Mouse (Mus musculus): Measurements from ENCODE around the gene Clcnka. TPM values are rescaled to one million over a fixed set of nuclear protein-coding genes. Genes with fewer than 3 reads are reported as not detected.

Clcnka gene
- polyA plus RNA-seq, 1 experiment: not detected

DNA sequence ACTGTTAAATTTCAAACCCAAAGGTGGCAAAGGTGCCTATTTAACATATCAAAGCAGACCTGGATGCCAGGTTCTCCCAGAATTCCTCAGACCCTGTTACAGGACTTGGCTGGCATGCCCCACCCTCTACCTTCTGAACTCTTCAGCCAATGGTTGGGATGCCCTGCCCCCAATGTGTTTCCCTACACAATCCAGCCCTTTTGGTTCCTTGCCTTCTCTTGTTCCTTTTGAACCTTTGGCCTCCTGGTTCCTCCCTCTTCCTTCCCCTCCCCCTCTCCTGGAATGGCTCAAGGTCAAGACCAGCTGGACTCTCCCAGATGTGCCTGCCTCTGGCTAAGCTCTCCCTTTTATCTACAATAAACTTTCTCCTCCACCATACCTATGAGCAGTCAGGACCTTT is 42.4 kb upstream of the Clcnka start:
- Histone ChIP-seq H3K4me1 (ENCODE audit: control insufficient read depth, insufficient read depth, low read length) (peaks cover 10% of the 10 kb centered on the region), H3K27me3 (ENCODE audit: control insufficient read depth, insufficient read depth, low read length, poor library complexity, severe bottlenecking) (no peaks in the 10 kb centered on the region), H3K4me3 (ENCODE audit: low read depth, low read length) (no peak overlapping the region), H3K27ac (ENCODE audit: insufficient read depth, low read length) (no peak overlapping the region), H3K36me3 (ENCODE audit: control insufficient read depth, insufficient read depth, low read length, poor library complexity, severe bottlenecking) (no peaks in the 10 kb centered on the region), H3K9me3 (replicated peaks; ENCODE audit: control insufficient read depth, insufficient read depth, low read length, poor library complexity, severe bottlenecking) (no peaks in the 10 kb centered on the region), H3K9ac (ENCODE audit: low read depth, poor library complexity, severe bottlenecking) (no peak overlapping the region)
- TF ChIP-seq CTCF (IDR thresholded peaks at IDR 0.05; ENCODE audit: low read depth, low read length) (no peak), EP300 (IDR thresholded peaks at IDR 0.05; ENCODE audit: insufficient read depth, low read depth, low read length) (peak; percentile 94)

DNA sequence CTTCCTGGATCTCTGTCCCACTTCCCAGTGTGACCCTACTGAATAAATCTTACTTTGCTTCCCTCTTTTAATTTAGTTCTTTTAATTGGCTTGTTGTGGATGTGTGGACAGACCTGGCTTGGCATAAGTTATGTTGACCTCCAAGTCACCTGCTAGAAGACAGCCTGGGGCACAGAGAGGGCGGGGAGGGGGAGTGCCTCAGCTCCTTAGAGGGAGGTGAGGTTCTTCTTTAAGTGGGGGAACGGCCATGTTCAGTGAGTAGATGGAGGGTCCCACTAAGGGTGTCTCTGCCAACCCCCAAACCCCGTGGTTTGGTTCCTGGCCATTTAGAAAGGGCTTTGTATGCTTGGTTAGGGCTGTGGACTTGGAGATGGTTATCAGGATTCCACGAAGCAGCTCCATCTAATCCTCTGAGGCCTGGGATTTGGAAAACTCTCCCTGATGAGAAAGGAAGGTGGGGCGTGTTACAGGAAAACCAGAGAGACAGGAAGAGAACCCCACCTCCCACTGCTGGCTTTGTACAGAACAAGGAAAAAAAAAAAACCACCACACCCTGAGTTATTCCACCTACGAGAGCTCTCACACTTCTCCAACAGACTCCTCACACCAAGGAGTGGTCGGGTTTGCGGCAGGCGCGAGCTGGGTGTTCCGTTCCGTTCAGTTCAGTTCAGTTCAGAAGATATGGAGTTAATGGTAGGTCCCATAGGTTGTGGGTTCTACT is 40.7 kb upstream of the Clcnka start:
- no peak overlapping the region for H3K27ac ChIP-seq (ENCODE audit: insufficient read depth, low read length)
- peaks cover 10% of the 10 kb centered on the region for H3K4me1 ChIP-seq (ENCODE audit: control insufficient read depth, insufficient read depth, low read length)
- no peak overlapping the region for H3K4me3 ChIP-seq (ENCODE audit: low read depth, low read length)
- H3K27me3 ChIP-seq (ENCODE audit: control insufficient read depth, insufficient read depth, low read length, poor library complexity, severe bottlenecking): no peaks in the 10 kb centered on the region
- no peak overlapping the region for H3K9ac ChIP-seq (ENCODE audit: low read depth, poor library complexity, severe bottlenecking)
- TF ChIP-seq CTCF (IDR thresholded peaks at IDR 0.05; ENCODE audit: low read depth, low read length) (no peak), EP300 (IDR thresholded peaks at IDR 0.05; ENCODE audit: insufficient read depth, low read depth, low read length) (0 out of 2 replicates have a peak, but pooled peaks have one; percentile 40)
- H3K36me3 ChIP-seq (ENCODE audit: control insufficient read depth, insufficient read depth, low read length, poor library complexity, severe bottlenecking): no peaks in the 10 kb centered on the region
- H3K9me3 ChIP-seq (replicated peaks; ENCODE audit: control insufficient read depth, insufficient read depth, low read length, poor library complexity, severe bottlenecking): no peaks in the 10 kb centered on the region

DNA sequence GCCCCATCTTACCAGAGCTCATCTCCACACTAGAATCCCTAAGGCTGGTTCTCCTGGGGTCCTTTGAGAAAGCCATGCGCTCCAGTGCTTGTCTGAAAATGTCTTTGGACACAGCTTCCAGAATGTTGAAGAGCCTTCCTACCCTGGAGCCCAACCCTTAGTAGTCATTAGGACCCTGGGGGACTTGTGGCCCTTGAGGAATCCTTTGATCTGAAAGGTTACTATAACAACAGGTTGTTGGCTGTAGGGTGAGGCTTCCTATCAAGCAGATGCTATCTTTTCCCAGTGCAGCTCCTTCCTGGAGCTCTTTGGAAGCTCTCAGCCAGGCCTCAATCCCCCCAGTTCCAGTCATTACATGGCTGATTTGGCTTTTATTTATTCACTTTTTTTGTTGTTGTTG is 37.5 kb upstream of the Clcnka start, which contains the start of gene Srarp:
Gene Srarp (minus strand): TSS at position 132 of the 400 bp plus-strand sequence.
- H3K27ac ChIP-seq (ENCODE audit: insufficient read depth, low read length): no peak within 1 kb of the TSS
- no peaks in the 10 kb centered on the region for H3K36me3 ChIP-seq (ENCODE audit: control insufficient read depth, insufficient read depth, low read length, poor library complexity, severe bottlenecking)
- no peak within 1 kb of the TSS for H3K9ac ChIP-seq (ENCODE audit: low read depth, poor library complexity, severe bottlenecking)
- H3K9me3 ChIP-seq (replicated peaks; ENCODE audit: control insufficient read depth, insufficient read depth, low read length, poor library complexity, severe bottlenecking): no peaks in the 10 kb centered on the region
- peaks cover 10% of the 10 kb centered on the region for H3K4me1 ChIP-seq (ENCODE audit: control insufficient read depth, insufficient read depth, low read length)
- H3K4me3 ChIP-seq (ENCODE audit: low read depth, low read length): no peak within 1 kb of the TSS
- TF ChIP-seq CTCF (IDR thresholded peaks at IDR 0.05; ENCODE audit: low read depth, low read length): no peak
- no peaks in the 10 kb centered on the region for H3K27me3 ChIP-seq (ENCODE audit: control insufficient read depth, insufficient read depth, low read length, poor library complexity, severe bottlenecking)

DNA sequence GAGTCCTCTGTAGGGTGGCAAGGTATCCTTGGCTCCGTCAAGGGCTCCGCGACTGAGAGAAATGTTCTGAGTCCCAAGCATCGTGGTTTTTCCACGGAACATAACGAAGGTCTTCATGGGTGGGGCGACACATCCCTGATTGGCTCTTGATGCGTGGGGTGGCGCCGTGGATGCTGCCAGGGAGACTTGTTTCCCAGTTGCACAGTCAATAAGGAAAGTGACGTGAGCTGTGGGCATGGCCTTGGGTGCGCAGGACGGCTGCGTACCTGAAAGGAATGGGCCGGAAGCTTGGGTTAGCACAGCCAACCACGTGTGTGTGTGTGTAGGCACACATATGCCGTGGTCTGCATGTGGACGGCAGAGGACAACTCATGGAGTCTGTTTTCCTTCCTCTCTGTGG is 34.7 kb upstream of the Clcnka start:
- no peak for TF ChIP-seq EP300 (IDR thresholded peaks at IDR 0.05; ENCODE audit: insufficient read depth, low read depth, low read length)
- no peak for TF ChIP-seq CTCF (IDR thresholded peaks at IDR 0.05; ENCODE audit: low read depth, low read length)
- Histone ChIP-seq H3K9ac (ENCODE audit: low read depth, poor library complexity, severe bottlenecking) (no peak overlapping the region), H3K4me1 (ENCODE audit: control insufficient read depth, insufficient read depth, low read length) (peaks cover 3% of the 10 kb centered on the region), H3K27me3 (ENCODE audit: control insufficient read depth, insufficient read depth, low read length, poor library complexity, severe bottlenecking) (no peaks in the 10 kb centered on the region), H3K27ac (ENCODE audit: insufficient read depth, low read length) (no peak overlapping the region), H3K36me3 (ENCODE audit: control insufficient read depth, insufficient read depth, low read length, poor library complexity, severe bottlenecking) (no peaks in the 10 kb centered on the region), H3K9me3 (replicated peaks; ENCODE audit: control insufficient read depth, insufficient read depth, low read length, poor library complexity, severe bottlenecking) (no peaks in the 10 kb centered on the region), H3K4me3 (ENCODE audit: low read depth, low read length) (peak overlapping the region; percentile 14; the same call in 1 of the 2 replicates)

DNA sequence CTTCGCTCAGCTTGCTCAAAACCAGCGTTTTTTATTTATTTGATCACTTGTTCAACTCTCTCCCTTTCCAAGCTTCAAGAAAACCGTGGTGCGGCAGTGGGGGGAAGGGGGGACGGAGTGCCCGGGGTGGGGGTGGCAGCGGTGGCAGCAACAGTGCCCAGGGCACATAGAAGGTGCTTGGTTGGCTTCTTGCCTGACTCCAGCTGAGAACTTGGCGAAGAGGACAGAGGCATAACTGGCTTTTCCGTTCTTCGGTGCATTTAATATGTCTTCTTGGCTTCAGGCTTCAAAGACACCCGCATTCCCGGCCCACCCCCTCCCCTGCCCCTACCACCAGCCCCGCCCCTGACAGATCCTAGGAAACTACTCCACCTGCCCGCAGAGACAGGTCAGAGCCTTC is 34.1 kb upstream of the Clcnka start:
- Histone ChIP-seq H3K4me1 (ENCODE audit: control insufficient read depth, insufficient read depth, low read length) (peaks cover 3% of the 10 kb centered on the region), H3K36me3 (ENCODE audit: control insufficient read depth, insufficient read depth, low read length, poor library complexity, severe bottlenecking) (no peaks in the 10 kb centered on the region), H3K4me3 (ENCODE audit: low read depth, low read length) (no peak overlapping the region), H3K9me3 (replicated peaks; ENCODE audit: control insufficient read depth, insufficient read depth, low read length, poor library complexity, severe bottlenecking) (no peaks in the 10 kb centered on the region), H3K27ac (ENCODE audit: insufficient read depth, low read length) (no peak overlapping the region), H3K9ac (ENCODE audit: low read depth, poor library complexity, severe bottlenecking) (no peak overlapping the region), H3K27me3 (ENCODE audit: control insufficient read depth, insufficient read depth, low read length, poor library complexity, severe bottlenecking) (no peaks in the 10 kb centered on the region)
- no peak for TF ChIP-seq EP300 (IDR thresholded peaks at IDR 0.05; ENCODE audit: insufficient read depth, low read depth, low read length)
- TF ChIP-seq POLR2A (IDR thresholded peaks at IDR 0.05; ENCODE audit: insufficient read depth, low read length): no peak
- TF ChIP-seq CTCF (IDR thresholded peaks at IDR 0.05; ENCODE audit: low read depth, low read length): no peak

DNA sequence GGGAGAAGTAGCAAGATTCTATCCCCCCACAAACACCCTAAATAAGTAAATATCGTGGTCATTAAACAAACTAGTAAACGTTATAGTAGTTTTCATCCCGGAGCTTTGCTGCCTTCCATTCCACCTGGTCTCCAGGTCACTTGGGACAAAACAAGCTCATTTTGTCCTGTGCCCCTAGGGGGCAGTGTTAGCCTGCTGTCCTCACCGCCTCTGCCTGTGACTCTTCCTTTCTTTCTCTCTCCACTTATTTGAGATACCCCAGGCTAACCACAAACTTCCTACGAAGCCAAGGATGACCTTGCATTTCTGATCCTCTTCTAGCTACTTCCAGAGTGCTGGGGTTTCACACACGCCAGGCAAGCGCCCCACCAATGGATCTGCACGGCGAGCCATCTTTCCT is 32.5 kb upstream of the Clcnka start:
- TF ChIP-seq POLR2A (IDR thresholded peaks at IDR 0.05; ENCODE audit: insufficient read depth, low read length): no peak
- peak; percentile 89 for TF ChIP-seq CTCF (IDR thresholded peaks at IDR 0.05; ENCODE audit: low read depth, low read length)
- no peaks in the 10 kb centered on the region for H3K27me3 ChIP-seq (ENCODE audit: control insufficient read depth, insufficient read depth, low read length, poor library complexity, severe bottlenecking)
- peaks cover 3% of the 10 kb centered on the region for H3K4me1 ChIP-seq (ENCODE audit: control insufficient read depth, insufficient read depth, low read length)
- H3K27ac ChIP-seq (ENCODE audit: insufficient read depth, low read length): no peak overlapping the region
- no peak overlapping the region for H3K9ac ChIP-seq (ENCODE audit: low read depth, poor library complexity, severe bottlenecking)
- no peaks in the 10 kb centered on the region for H3K36me3 ChIP-seq (ENCODE audit: control insufficient read depth, insufficient read depth, low read length, poor library complexity, severe bottlenecking)
- H3K4me3 ChIP-seq (ENCODE audit: low read depth, low read length): no peak overlapping the region
- H3K9me3 ChIP-seq (replicated peaks; ENCODE audit: control insufficient read depth, insufficient read depth, low read length, poor library complexity, severe bottlenecking): no peaks in the 10 kb centered on the region

Measured in ES-Bruce4 (cell line).